In the genomic region with DNA sequence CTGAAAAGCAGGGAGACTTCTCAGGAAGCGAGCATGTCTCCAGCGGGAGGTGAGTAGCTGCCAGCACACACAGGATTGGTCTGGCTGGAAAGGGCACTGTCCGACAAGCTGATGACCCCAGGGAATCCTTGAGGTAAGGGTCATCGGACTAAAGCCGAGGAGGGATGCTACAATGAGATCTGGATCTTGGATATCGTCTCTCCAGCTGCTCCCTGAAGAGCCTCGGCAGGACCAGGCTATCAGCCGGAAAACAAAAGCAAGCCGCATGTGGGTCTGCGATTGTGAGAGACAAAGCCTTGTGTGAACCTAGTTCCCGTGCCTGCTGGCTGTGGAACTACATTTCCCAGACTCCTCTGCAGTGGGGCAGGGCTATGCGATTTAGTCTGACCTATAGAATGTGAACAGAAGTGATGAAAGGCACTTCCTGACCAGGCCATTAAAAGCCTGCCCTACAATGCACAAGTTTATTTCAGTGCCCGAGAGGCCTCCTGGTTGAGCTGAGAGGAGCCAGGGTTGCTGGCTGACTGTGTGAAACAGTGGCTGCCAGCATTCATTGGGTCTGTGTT, we compare ENCODE assay signal across 8 mouse cellular contexts.
DNase-seq lines count a peak whose midpoint lies in the region; ATAC-seq and TF ChIP-seq lines count a peak whose summit lies in the region.

No protein-coding gene starts in this region.

- DNase-seq in MEL (ENCODE audit: low read depth, low spot score), result peak; percentile 82
- DNase-seq in cerebellum, adult 2 months, result peak; percentile 35 to 46
- DNase-seq in left cerebral cortex, postnatal 25 days (ENCODE audit: low spot score in 2 of 2), result peak; percentile 59 to 82
- DNase-seq in mesoderm, embryonic 11.5 days (ENCODE audit: low read depth, low spot score), result peak; percentile 90
- DNase-seq in adrenal gland, adult 8-10 months, result no peak

- no peak for TF ChIP-seq CTCF in MEL (IDR thresholded peaks at IDR 0.05 in 2 of 3, conservative IDR thresholded peaks at IDR 0.05 in 1 of 3; ENCODE audit: control insufficient read depth in 1 of 3, insufficient read depth in 1 of 3, low read depth in 2 of 3, low read length in 3 of 3, poor library complexity in 1 of 3, severe bottlenecking in 1 of 3)
- no peak for TF ChIP-seq CTCF in cerebellum, adult 2 months (IDR thresholded peaks at IDR 0.05; ENCODE audit: borderline replicate concordance, insufficient read depth, low read depth, low read length)
- TF ChIP-seq CTCF in small intestine, adult 2 months (IDR thresholded peaks at IDR 0.05; ENCODE audit: extremely low read depth, insufficient read length, insufficient replicate concordance, low read depth, low read length), result no peak

- peak overlapping the region; percentile 19; the same call in 1 of the 2 replicates for H3K9ac ChIP-seq in MEL (ENCODE audit: control insufficient read depth, low read depth, low read length, poor library complexity, severe bottlenecking)
- H3K9ac ChIP-seq in intestine, embryonic 16.5 days (ENCODE audit: low read depth, low read length), result peak overlapping the region; percentile 61

- peak in 1 of 2 experiments; percentile 35; a peak in 1 of 4 replicates for TF ChIP-seq EP300 in MEL (IDR thresholded peaks at IDR 0.05; ENCODE audit: low read depth in 1 of 2, low read length in 2 of 2)

- H3K27ac ChIP-seq in MEL (ENCODE audit: control insufficient read depth, low read depth, low read length), result no peak overlapping the region
- H3K27ac ChIP-seq in cerebellum, adult 2 months (ENCODE audit: insufficient read depth, low read length), result no peak overlapping the region
- H3K27ac ChIP-seq in intestine, embryonic 16.5 days (ENCODE audit: low read length), result no peak overlapping the region; the same call in 1 of the 2 replicates
- no peak overlapping the region for H3K27ac ChIP-seq in small intestine, adult 2 months (ENCODE audit: insufficient read depth, low read depth, low read length)

- peaks cover 0 to 12% of the 10 kb centered on the region in 2 experiments; a peak in 3 of 4 replicates for H3K4me1 ChIP-seq in MEL (ENCODE audit: control insufficient read depth in 1 of 2, insufficient read depth in 2 of 2, low read length in 2 of 2)
- no peaks in the 10 kb centered on the region for H3K4me1 ChIP-seq in cerebellum, adult 2 months (ENCODE audit: control insufficient read depth, insufficient read depth, low read length)
- peaks cover 11% of the 10 kb centered on the region for H3K4me1 ChIP-seq in intestine, embryonic 16.5 days (ENCODE audit: control insufficient read depth, insufficient read depth, low read length)
- H3K4me1 ChIP-seq in small intestine, adult 2 months (ENCODE audit: control insufficient read depth, insufficient read depth, insufficient read length, low read length), result peaks cover 13% of the 10 kb centered on the region

- WGBS in cerebellum, adult 2 months, result 14% methylated on average over 13 of the region's 13 CpGs
- WGBS in intestine, embryonic 16.5 days, result 4% methylated on average over 13 of the region's 13 CpGs
- WGBS in small intestine, adult 2 months, result 17% methylated on average over 13 of the region's 13 CpGs

- H3K4me3 ChIP-seq in MEL (ENCODE audit: control insufficient read depth in 1 of 2, insufficient read depth in 1 of 2, low read depth in 2 of 2, low read length in 2 of 2), result peak overlapping the region; percentile 20 to 34; a peak in 3 of 4 replicates
- peak overlapping the region; percentile 4 for H3K4me3 ChIP-seq in cerebellum, adult 2 months (replicated peaks; ENCODE audit: insufficient read depth, low read depth, low read length)
- peak overlapping the region; percentile 46 for H3K4me3 ChIP-seq in intestine, embryonic 16.5 days (ENCODE audit: low read length)
- peak overlapping the region; percentile 33 for H3K4me3 ChIP-seq in small intestine, adult 2 months (ENCODE audit: low read depth, low read length)

- intact Hi-C loops in left cerebral cortex, postnatal 25 days (cut with DNase I), result no loop called here

- peak overlapping the region; percentile 72 for H3K4me2 ChIP-seq in intestine, embryonic 16.5 days (ENCODE audit: low read depth, low read length)

- peak in 1 of 2 experiments; percentile 67; a peak in 2 of 4 replicates for TF ChIP-seq POLR2A in MEL (IDR thresholded peaks at IDR 0.05; ENCODE audit: control insufficient read depth in 1 of 2, insufficient read depth in 1 of 2, low read depth in 1 of 2, low read length in 2 of 2, poor library complexity in 1 of 2)
- no peak for TF ChIP-seq POLR2A in cerebellum, adult 2 months (IDR thresholded peaks at IDR 0.05; ENCODE audit: borderline replicate concordance, insufficient read depth, low read length)
- TF ChIP-seq POLR2A in small intestine, adult 2 months (IDR thresholded peaks at IDR 0.05; ENCODE audit: low read depth, low read length), result no peak

- no peak for TF ChIP-seq RAD21 in MEL (IDR thresholded peaks at IDR 0.05; ENCODE audit: low read depth, low read length)

- no peaks in the 10 kb centered on the region for H3K9me3 ChIP-seq in MEL (replicated peaks; ENCODE audit: insufficient read depth, low read length)
- no peaks in the 10 kb centered on the region for H3K9me3 ChIP-seq in intestine, embryonic 16.5 days (ENCODE audit: control insufficient read depth, low read length)

- ATAC-seq in frontal cortex, adult (ENCODE audit: low TSS enrichment), result peak; percentile 96
- peak; percentile 94 for ATAC-seq in intestine, embryonic 16.5 days

- H3K36me3 ChIP-seq in MEL (ENCODE audit: control insufficient read depth in 1 of 2, insufficient read depth in 2 of 2, low read length in 2 of 2), result peaks cover 0 to 3% of the 10 kb centered on the region in 2 experiments; a peak in 1 of 4 replicates
- no peaks in the 10 kb centered on the region for H3K36me3 ChIP-seq in intestine, embryonic 16.5 days (ENCODE audit: control insufficient read depth, insufficient read depth, low read length)
- H3K36me3 ChIP-seq in small intestine, adult 2 months (ENCODE audit: control insufficient read depth, insufficient read depth, low read length), result no peaks in the 10 kb centered on the region

- H3K79me2 ChIP-seq in MEL (ENCODE audit: control insufficient read depth, insufficient read depth, low read length, poor library complexity), result no peaks in the 10 kb centered on the region

- no peaks in the 10 kb centered on the region; a peak in 1 of 4 replicates for H3K27me3 ChIP-seq in MEL (ENCODE audit: control insufficient read depth in 1 of 2, insufficient read depth in 2 of 2, low read length in 2 of 2)
- no peaks in the 10 kb centered on the region; the same call in 1 of the 2 replicates for H3K27me3 ChIP-seq in cerebellum, adult 2 months (ENCODE audit: control insufficient read depth, insufficient read depth, low read length)
- H3K27me3 ChIP-seq in intestine, embryonic 16.5 days (replicated peaks; ENCODE audit: control insufficient read depth, insufficient read depth, low read length), result no peaks in the 10 kb centered on the region
- no peaks in the 10 kb centered on the region for H3K27me3 ChIP-seq in small intestine, adult 2 months (ENCODE audit: control insufficient read depth, insufficient read depth, low read length)

TF ChIP-seq in MEL, 35 proteins besides CTCF, POLR2A, EP300 and RAD21:
- no peak; the same call in 1 of the 2 replicates for TF ChIP-seq MXI1 (IDR thresholded peaks at IDR 0.05; ENCODE audit: low read depth, low read length)
- TF ChIP-seq TBP (IDR thresholded peaks at IDR 0.05; ENCODE audit: low read depth, low read length), result no peak; the same call in 1 of the 2 replicates
- TF ChIP-seq KAT2A (conservative IDR thresholded peaks at IDR 0.05; ENCODE audit: low read depth, low read length), result peak; percentile 70
- TF ChIP-seq E2F4 (IDR thresholded peaks at IDR 0.05; ENCODE audit: borderline replicate concordance, low read depth, low read length), result no peak
- no peak for TF ChIP-seq ZKSCAN1 (IDR thresholded peaks at IDR 0.05; ENCODE audit: low read depth, low read length)
- TF ChIP-seq USF1 (IDR thresholded peaks at IDR 0.05; ENCODE audit: low read depth, low read length), result no peak
- TF ChIP-seq CHD1 (IDR thresholded peaks at IDR 0.05; ENCODE audit: low read depth, low read length), result no peak
- no peak for TF ChIP-seq POLR2AphosphoS5 (IDR thresholded peaks at IDR 0.05; ENCODE audit: borderline replicate concordance, low read depth, low read length)
- TF ChIP-seq HCFC1 (IDR thresholded peaks at IDR 0.05; ENCODE audit: low read depth, low read length), result peak; percentile 97
- no peak for TF ChIP-seq TCF12 (IDR thresholded peaks at IDR 0.05; ENCODE audit: low read depth, low read length)
- TF ChIP-seq NELFE (IDR thresholded peaks at IDR 0.05; ENCODE audit: low read depth, low read length), result peak; percentile 44; the same call in 1 of the 2 replicates
- TF ChIP-seq NRF1 (IDR thresholded peaks at IDR 0.05; ENCODE audit: insufficient read depth, low read depth, low read length, poor library complexity, severe bottlenecking), result peak; percentile 10; the same call in 1 of the 2 replicates
- TF ChIP-seq ELF1 (IDR thresholded peaks at IDR 0.05; ENCODE audit: low read depth, low read length), result peak; percentile 85
- TF ChIP-seq JUND (IDR thresholded peaks at IDR 0.05; ENCODE audit: low read depth, low read length), result no peak
- TF ChIP-seq TAL1 (IDR thresholded peaks at IDR 0.05; ENCODE audit: low read length), result no peak
- peak; percentile 31; the same call in 1 of the 2 replicates for TF ChIP-seq MAX (IDR thresholded peaks at IDR 0.05; ENCODE audit: low read length)
- peak; percentile 42; the same call in 1 of the 2 replicates for TF ChIP-seq MYC (IDR thresholded peaks at IDR 0.05; ENCODE audit: low read depth, low read length)
